Mouse (Mus musculus): ENCODE measurements around the gene Pcca. TPM values are rescaled to one million over a fixed set of nuclear protein-coding genes. Genes with fewer than 3 reads are reported as not detected.

Pcca gene
- polyA plus RNA-seq, 1 experiment = 34.8 TPM

DNA sequence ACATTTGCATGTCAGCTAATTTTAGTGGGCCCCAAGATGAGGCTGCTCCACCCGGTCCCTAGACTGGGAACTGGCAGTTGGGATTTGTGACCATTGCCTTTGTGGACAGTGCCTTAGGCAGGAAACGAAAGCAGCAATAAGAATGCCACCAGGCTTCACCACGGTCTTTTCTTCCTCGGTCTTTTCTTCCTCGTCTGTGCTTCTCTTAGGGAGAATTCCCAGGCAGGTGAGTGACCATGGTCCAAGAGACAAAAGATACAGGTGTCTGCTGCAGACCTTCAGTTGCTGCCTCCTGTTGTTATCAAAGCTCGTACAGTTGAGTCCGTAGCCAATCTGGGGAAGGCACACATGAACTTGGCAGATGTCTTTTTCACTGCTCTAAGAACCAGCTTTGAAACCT is 346.2 kb downstream of the Pcca start:
- no peak for DNase-seq (ENCODE audit: extremely low spot score in 1 of 2, low spot score in 1 of 2)

DNA sequence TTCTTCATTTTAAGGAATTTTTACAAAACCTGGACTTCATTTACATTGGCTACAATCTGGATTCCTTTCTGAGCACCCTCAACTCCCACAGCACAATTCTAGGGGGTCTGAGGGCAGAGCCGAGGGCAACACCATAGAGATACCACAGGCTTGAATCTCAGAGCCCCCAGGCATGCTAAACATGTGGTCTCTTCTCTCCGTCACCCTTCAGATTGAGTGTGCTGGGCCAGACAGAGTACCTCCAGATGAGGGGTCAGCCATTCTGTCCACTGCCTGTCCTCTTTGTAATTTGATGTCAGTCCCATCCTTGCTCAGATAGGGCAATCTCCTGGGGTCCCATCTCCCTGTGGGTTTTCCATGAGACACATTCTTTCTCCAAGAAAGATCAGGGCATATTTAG is 347.6 kb downstream of the Pcca start:
- no peak for DNase-seq (ENCODE audit: extremely low spot score in 1 of 2, low spot score in 1 of 2)

DNA sequence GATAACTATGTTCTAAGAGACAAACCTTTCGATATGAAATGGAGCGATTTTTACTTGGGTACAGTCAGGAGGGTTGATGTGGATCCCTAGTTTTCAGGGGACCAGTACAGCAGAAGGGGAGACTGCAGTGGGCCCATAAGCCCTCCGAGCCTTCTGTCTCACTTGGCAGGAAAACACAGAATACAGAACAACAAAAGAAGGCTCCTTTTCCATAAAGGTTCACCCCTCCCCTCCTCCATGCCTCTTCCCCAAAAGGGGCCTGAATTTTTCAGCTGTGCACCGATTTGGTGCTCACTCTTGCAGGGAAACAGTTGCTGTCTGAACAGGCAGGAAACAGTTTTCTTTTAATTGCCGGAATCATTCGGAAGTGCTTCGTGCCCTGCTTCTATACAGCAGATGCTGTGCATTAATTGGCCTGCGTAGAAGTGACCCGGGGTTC is 348.1 kb downstream of the Pcca start:
- DNase-seq (ENCODE audit: extremely low spot score in 1 of 2, low spot score in 1 of 2) = no peak

DNA sequence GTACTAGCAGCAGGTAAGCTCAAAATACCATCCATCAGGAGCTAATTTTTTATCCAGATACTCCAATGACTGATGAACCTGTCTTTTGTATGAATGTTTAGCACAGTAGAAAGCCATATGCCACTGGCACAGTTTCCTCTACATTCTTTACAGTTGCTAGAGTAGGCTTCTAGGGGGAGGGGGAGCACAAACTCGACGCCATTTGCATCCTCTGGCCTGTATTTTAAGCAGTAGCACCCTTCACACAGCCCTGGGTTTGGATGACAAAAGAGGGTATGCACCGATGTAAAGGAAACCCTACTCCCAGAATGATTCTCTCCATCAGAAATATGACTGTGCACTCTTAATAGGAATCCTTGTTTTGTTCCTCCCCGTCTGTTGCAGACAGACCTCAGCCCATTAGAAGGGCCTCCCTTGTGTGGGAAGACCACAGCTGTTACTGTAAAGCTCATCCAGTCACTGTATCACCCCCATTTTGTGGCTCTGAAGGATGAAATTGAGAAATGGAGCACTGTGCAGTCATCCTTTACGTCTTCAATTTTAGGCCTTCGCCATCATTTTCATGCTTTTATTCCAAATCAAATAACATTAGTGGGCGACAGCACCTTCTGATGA is 348.8 kb downstream of the Pcca start:
- DNase-seq (ENCODE audit: extremely low spot score in 1 of 2, low spot score in 1 of 2) = no peak

DNA sequence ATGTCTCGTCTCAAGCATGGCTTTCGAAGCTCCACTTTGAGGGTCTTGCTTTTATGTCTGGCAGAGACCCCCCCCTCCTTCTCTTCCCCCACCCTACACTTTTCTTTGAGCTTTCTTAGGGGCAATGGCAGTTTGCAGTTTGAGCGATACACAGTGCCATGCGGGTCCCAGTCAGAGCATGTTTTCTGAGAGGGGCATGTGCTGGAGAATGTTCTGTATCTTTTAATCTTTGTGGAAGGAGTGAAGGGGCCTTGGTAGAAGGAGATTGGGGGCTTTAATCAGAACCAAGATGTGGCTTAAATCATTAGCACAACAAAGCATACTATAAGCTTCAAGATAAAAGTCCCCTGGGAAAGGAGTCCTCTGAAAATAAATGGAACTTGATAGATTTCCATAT is 349.3 kb downstream of the Pcca start:
- no peak for DNase-seq (ENCODE audit: extremely low spot score in 1 of 2, low spot score in 1 of 2)

DNA sequence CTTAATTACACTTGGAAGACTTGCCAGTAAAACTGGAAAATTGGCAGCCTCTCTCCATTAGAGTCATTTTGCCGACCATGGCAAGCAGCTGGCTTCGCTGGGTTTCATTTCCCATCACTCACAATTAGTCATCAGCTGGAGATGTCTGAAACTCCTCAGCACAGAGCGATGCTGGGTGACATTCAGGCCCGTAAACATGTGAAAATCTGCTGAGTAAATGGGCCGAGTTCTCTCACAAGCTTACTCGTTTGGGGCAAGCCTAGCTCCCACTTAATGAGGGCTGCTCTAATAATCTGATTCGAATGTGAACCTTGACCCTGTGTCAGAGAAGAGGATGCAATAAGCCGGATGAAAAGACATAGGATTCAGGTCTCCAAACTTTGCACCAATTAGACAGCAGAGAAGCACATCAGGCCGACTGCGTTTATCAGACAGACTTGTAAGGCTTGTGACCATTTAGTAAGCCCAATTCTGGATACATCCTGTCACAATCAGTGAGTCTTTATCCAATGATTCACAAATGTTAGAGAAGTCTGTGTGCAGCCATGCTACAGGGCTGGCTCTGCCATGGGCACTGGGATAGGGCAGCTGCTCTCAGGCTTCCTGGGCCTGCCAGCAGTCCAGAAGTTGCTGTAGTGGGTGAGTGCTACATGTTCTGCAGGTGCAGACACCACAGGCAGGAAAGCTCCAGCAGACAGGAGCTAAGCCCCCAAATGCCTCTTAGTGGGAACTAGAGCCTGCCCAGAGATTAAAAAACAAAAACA is 349.9 kb downstream of the Pcca start:
- DNase-seq (ENCODE audit: extremely low spot score in 1 of 2, low spot score in 1 of 2) = peak in 1 of 2 experiments; percentile 48

DNA sequence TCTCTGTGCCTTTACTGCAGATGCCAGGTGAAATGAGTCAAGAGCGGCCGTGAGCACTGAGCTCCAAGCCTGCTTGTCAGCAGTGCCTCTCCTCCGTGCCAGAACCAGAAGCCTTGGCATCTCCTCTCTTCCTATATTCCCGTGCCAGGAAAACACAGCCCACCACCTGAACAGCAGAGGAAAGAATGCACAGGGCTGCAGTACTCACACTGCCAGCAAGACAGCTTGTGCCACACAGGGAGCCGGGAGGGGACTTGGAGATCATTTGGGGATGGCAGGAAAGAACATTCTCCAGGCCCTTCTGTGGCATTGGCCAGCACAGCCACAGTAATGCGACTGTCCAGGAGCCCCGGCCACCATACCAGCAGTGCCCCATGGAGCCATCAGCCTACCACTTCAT is 351.8 kb downstream of the Pcca start:
- DNase-seq (ENCODE audit: extremely low spot score in 1 of 2, low spot score in 1 of 2) = peak in 1 of 2 experiments; percentile 54

DNA sequence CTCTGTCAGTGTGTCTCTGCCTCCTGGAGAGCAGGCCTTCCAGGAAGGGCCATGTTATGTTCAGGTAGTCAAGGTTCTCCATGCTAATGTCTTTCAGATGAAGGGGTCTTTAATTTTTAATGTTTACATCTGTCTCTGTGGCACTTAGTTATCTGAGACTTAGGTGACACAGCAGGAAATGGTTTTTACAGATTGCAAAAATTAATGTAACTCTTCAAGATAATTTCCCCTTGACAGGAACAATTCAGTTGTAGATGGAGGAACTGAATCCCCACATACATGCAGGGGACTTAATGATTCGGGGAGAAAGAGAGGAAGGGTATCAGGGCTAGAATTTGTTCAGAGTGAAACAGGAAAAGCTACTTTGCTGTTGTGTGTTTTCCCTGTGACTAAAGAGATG is 353.2 kb downstream of the Pcca start:
- DNase-seq (ENCODE audit: extremely low spot score in 1 of 2, low spot score in 1 of 2) = no peak

DNA sequence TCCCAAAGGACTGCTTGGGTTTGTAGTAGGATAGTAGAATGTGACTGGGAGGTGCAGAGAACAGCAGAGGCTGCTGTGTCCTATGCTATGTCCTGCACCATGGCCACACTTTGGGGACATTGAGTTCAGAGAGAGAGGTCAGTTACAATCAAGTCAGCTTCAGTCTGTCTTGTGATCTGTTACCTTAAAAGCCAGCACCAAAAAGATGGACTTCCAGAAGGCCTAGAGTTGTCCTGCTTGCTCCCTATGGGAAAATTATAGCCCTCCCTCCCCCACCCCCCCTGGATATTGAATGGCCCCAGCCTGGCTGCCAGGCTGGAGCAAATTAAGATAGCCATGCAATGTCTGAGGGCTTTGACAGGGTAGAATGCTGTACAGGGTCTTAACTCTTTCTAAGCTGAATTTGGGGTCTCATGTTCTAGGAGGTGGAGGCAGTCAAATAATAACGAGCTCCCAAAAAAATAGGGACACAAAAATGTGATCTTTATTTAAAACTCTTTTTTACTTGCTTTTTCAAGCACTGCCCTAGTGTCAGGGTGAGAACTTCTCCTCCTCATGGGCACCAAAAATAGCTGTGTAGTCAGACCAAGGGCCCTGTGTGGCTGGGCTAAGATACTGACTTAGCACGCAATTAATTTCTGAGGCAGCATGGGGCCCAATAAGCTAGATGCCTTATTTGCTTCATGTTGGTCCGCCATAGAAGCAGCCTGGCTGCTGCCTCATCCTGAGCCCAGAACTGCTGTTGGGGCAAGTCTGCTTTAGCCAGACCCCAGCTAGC is 353.8 kb downstream of the Pcca start:
- DNase-seq (ENCODE audit: extremely low spot score in 1 of 2, low spot score in 1 of 2) = no peak

DNA sequence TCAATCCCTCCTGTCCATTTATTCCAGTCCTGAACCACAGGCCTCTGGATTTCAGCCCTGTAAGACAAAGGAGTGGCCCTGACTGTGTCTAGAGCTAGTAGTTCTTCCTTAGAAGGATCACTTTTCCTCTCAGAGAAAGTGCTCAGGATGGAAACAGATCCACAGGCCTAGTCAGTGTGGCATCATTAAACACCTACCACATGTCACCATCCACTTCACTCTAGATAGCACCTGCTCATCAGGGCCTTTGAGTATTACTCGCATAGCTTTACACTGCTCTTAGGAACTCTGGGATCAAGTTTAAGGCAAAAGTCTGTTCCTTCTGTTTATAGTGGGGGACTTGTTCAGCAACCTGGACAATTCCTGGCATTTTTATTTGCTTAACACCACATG is 354.4 kb downstream of the Pcca start:
- DNase-seq (ENCODE audit: extremely low spot score in 1 of 2, low spot score in 1 of 2) = no peak

DNA sequence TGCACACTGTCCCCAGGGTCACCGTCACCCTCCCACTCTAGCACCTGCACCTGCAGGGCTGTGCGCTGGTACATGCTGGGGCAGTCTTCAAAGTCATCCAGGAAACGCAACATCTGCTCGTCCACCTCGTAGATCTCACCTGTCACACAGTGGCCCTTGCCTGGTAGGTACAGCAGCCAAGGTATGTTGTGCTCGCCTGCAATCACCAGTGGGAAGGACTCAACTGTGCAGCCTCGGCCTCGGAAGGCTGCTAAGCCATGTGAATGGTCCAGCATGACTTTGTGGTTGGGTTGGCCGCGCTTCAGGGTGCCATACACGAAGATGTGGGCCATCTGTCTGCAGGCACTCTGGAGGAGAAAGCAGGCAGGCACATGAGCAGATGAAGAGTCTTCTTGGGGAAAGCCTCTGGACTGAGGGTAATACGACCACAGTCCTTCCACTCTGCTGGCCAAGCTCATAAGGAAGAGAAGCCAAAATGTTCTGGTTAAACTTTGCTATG is 357.4 kb downstream of the Pcca start:
- DNase-seq (ENCODE audit: extremely low spot score in 1 of 2, low spot score in 1 of 2) = no peak

DNA sequence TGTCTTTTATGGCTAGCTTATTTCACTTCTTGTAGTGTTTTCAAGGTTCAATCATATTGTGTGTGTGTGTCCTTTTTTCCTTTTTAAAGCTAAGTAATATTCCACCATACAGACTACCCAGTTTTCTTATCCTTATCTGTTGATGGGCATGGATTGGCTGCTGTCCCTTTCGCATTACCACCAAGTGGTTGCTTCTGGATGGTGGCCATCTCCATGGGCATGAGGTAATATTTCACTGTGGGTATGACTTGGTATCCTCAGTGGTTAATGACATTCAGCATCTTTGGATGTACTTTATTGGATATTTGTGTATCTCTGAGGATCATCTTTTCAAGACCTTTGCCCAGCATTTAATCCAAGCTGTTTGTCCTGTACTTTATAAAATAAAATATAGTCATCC is 362.0 kb downstream of the Pcca start:
- no peak for DNase-seq (ENCODE audit: extremely low spot score in 1 of 2, low spot score in 1 of 2)

DNA sequence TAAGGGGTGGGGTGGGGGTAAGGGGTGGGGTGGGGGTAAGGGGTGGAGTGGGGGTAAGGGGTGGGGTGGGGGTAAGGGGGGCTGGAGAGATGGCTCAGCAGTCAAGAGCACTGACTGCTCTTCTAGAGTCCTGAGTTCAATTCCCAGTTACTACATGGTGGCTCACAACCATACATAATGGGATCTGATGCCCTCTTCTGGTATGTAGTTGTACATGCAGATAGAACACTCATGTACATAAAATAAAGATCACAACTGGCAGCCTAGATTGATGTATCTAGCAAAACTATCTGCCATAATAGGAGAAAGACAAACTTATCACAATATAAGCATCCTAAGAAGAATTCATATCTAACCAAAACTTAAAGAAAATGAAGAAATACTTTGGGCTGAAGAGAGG is 364.4 kb downstream of the Pcca start:
- no peak for DNase-seq (ENCODE audit: extremely low spot score in 1 of 2, low spot score in 1 of 2)

DNA sequence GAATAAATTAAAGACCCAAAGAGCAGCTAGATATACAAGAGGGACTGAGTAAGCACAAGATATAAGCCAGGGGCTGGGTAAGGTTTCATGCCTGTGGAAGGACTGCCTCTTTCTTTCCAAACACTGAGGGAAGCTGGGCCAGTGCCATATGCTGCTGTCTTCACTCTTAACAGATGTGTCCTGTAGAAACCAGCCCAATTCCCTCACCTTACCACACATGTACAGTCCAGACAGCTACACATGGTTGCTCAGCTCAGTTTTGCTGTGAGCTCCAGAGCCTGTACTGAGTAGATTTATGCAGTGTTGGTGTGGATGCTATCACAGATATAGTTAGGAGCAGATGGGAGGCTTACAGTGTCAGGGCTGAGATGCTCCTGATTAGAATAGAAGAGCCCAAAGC is 366.6 kb downstream of the Pcca start:
- DNase-seq (ENCODE audit: extremely low spot score in 1 of 2, low spot score in 1 of 2) = no peak

DNA sequence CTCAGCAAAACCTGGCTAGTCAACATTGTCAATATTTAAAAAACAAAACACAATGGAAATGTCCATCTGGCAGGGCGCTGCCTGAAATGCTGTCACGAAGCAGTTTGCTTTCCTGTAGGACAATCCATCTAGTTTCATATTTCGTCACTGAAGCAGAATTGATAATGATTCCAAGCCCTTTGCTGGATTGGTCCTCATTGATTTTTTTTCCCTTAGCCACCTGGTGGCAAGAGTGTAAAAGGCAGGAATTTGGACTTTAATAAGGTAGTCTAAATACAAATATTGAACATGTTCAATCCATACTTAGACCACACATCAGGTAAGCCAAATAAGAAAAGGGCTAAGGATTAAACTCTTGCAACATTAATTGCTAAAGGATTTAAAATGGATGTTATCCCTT is 367.1 kb downstream of the Pcca start:
- DNase-seq (ENCODE audit: extremely low spot score in 1 of 2, low spot score in 1 of 2) = no peak

DNA sequence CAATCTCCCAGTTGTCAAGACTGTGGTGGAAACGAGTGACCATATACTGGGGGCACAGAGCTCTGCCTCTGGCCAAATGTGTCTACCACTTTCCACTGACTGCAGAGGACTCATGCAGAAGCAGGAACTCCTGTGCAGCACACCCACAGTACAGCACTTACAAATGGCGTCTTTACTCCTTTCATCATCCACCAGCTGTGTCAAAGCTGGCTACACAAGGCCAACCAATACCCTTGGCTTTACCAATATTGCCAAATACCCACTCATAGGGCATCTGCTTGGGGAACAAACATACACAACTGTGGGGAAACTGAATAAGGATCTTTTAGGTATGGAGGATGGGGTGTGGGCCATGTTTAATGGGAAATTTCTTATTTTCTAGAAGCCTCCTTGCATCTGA is 367.6 kb downstream of the Pcca start:
- DNase-seq (ENCODE audit: extremely low spot score in 1 of 2, low spot score in 1 of 2) = no peak

DNA sequence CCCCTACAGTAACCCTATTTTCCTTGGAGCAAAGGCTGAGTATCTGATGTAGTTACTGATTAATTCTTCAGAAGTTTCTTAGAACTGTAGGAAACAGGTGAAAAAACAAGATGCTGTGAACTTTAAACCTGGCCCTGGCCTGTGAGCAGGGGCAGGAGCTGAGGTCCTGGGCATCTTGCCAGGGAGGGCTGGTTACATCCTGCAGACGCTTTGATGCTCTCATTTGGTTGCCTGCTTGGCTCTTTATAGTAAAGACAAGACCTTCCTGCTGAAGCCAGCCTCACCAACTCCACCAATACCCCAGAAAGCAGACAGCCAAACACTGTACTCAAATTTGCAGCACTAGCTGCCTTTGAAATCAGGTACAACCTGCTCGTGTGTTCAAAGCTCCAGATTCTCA is 368.0 kb downstream of the Pcca start:
- DNase-seq (ENCODE audit: extremely low spot score in 1 of 2, low spot score in 1 of 2) = no peak

DNA sequence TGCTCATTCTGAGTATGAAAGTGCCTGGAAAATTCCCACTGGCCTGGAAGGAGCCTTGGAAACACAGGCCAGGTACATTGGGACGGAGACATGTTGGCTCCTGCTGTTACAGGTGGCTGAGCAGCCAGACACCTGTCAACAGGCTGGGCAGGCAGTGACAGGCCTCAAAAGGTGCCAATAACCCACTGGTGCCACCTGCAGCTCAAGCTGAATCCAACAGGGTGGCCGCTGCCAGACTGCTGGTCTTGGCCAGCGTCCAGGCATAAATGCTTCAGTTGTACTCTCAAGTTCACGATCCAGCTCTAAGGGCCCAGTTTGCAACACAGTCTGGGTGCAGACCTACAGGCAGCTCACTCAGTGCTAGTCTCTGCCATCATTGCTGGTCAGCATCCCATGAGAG is 368.8 kb downstream of the Pcca start:
- DNase-seq (ENCODE audit: extremely low spot score in 1 of 2, low spot score in 1 of 2) = peak in 1 of 2 experiments; percentile 50

DNA sequence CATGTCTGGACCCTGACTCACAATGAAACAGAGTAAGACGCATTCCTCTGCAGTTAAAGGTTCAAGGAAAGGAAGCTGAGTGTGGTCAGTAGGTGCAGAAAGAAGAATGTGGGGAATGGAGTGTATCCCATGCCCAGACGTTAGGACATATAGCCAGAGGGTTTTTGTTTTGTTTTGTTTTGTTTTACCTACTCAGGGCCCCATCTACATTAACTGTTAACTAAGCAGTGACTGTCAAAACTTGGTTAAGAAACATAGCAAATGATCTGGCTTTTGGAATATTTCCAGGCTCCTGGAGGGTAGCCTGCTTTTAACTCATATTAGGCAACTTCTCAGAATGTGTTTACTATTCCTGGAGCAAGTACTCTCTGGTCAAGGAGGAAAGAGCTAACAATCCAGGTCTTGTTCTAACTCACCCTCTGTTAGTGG is 369.8 kb downstream of the Pcca start:
- DNase-seq (ENCODE audit: extremely low spot score in 1 of 2, low spot score in 1 of 2) = no peak

DNA sequence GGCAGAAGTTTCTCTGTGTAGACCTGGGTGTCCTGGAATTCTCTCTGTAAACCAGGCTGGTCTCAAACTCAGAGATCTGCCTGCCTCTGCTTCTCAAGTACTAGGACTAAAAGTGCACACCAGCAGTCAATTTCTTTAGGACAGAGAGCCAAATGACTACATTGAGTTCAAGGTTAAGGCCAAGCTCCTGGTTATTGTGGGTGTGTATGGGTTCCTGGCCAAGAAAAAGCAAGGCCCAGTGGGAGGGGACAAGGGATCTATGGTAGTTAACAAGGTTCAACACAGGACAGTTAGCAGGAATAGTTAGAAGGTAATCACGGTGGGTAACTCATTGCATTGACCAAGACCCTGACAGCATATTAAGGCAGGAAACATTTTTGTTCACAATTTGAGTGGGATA is 370.9 kb downstream of the Pcca start:
- DNase-seq (ENCODE audit: extremely low spot score in 1 of 2, low spot score in 1 of 2) = no peak

DNA sequence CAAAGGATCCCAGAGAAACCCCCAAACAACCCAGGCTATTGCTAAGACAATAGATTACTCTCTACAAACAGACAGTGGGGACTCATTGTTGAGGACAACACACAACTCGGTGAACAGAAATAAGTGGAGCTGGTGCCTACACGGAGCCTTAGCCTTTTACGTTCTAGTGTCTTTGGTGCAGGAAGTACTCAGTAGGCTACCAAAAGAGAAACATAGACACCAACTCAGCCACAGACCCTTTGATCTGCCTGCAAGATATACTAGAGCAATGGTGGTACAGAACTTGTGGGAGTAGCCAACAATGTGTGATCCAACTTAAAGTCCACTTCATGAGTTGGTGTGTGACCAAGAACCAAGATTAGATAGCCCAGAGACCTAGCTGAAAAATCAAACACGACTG is 374.0 kb downstream of the Pcca start:
- no peak for DNase-seq (ENCODE audit: extremely low spot score in 1 of 2, low spot score in 1 of 2)
